Mouse (Mus musculus): ENCODE data around the gene Vat1l. TPM values are rescaled to one million over a fixed set of nuclear protein-coding genes. Genes with fewer than 3 reads are reported as not detected.

The Vat1l gene
- total and polyA plus RNA-seq, 3 experiments, result not detected

GRCm38 (mm10) chr8:114159666-114160065 lies 45.7 kb upstream of the Vat1l start:
- H3K27me3 ChIP-seq (ENCODE audit: control insufficient read depth in 1 of 2, insufficient read depth in 2 of 2, low read length in 2 of 2), result no peaks in the 10 kb centered on the region
- no peak overlapping the region for H3K4me3 ChIP-seq (ENCODE audit: control insufficient read depth in 1 of 2, insufficient read depth in 1 of 2, low read depth in 2 of 2, low read length in 2 of 2)
- TF ChIP-seq SMC3 (IDR thresholded peaks at IDR 0.05; ENCODE audit: low read depth, low read length) (no peak), TBP (IDR thresholded peaks at IDR 0.05; ENCODE audit: low read depth, low read length) (no peak), MYC (IDR thresholded peaks at IDR 0.05; ENCODE audit: low read depth, low read length) (no peak), UBTF (IDR thresholded peaks at IDR 0.05; ENCODE audit: borderline replicate concordance, insufficient read depth, low read depth, low read length) (no peak), TAL1 (IDR thresholded peaks at IDR 0.05; ENCODE audit: low read length) (no peak), NRF1 (IDR thresholded peaks at IDR 0.05; ENCODE audit: insufficient read depth, low read depth, low read length, poor library complexity, severe bottlenecking) (no peak), RCOR1 (IDR thresholded peaks at IDR 0.05; ENCODE audit: low read depth, low read length) (no peak), ZNF384 (IDR thresholded peaks at IDR 0.05; ENCODE audit: low read depth, low read length) (no peak), E2F4 (IDR thresholded peaks at IDR 0.05; ENCODE audit: borderline replicate concordance, low read depth, low read length) (no peak), CTCF (IDR thresholded peaks at IDR 0.05 in 2 of 3, conservative IDR thresholded peaks at IDR 0.05 in 1 of 3; ENCODE audit: control insufficient read depth in 1 of 3, insufficient read depth in 1 of 3, low read depth in 2 of 3, low read length in 3 of 3, poor library complexity in 1 of 3, severe bottlenecking in 1 of 3) (no peak), KAT2A (conservative IDR thresholded peaks at IDR 0.05; ENCODE audit: low read depth, low read length) (no peak), SIN3A (IDR thresholded peaks at IDR 0.05; ENCODE audit: low read length) (no peak), POLR2AphosphoS2 (IDR thresholded peaks at IDR 0.05; ENCODE audit: low read length) (no peak), ETS1 (IDR thresholded peaks at IDR 0.05; ENCODE audit: low read depth, low read length) (no peak), RAD21 (IDR thresholded peaks at IDR 0.05; ENCODE audit: low read depth, low read length) (no peak), ELF1 (IDR thresholded peaks at IDR 0.05; ENCODE audit: low read depth, low read length) (no peak), TCF12 (IDR thresholded peaks at IDR 0.05; ENCODE audit: low read depth, low read length) (no peak), GATA1 (IDR thresholded peaks at IDR 0.05; ENCODE audit: low read depth, low read length) (no peak), CHD2 (IDR thresholded peaks at IDR 0.05; ENCODE audit: low read length) (no peak), POLR2A (IDR thresholded peaks at IDR 0.05; ENCODE audit: control insufficient read depth in 1 of 2, insufficient read depth in 1 of 2, low read depth in 1 of 2, low read length in 2 of 2, poor library complexity in 1 of 2) (no peak)
- H3K79me2 ChIP-seq (ENCODE audit: control insufficient read depth, insufficient read depth, low read length, poor library complexity), result no peaks in the 10 kb centered on the region
- H3K4me1 ChIP-seq (ENCODE audit: control insufficient read depth in 1 of 2, insufficient read depth in 2 of 2, low read length in 2 of 2), result no peaks in the 10 kb centered on the region
- H3K9ac ChIP-seq (ENCODE audit: control insufficient read depth, low read depth, low read length, poor library complexity, severe bottlenecking), result no peak overlapping the region
- no peak for DNase-seq (ENCODE audit: low read depth, low spot score)
- no peaks in the 10 kb centered on the region for H3K9me3 ChIP-seq (replicated peaks; ENCODE audit: insufficient read depth, low read length)
- no peak overlapping the region for H3K27ac ChIP-seq (ENCODE audit: control insufficient read depth, low read depth, low read length)
- H3K36me3 ChIP-seq (ENCODE audit: control insufficient read depth in 1 of 2, insufficient read depth in 2 of 2, low read length in 2 of 2), result no peaks in the 10 kb centered on the region

GRCm38 (mm10) chr8:114163871-114164270 lies 41.5 kb upstream of the Vat1l start:
- no peak overlapping the region for H3K27ac ChIP-seq (ENCODE audit: control insufficient read depth, low read depth, low read length)
- H3K79me2 ChIP-seq (ENCODE audit: control insufficient read depth, insufficient read depth, low read length, poor library complexity), result no peaks in the 10 kb centered on the region
- no peaks in the 10 kb centered on the region for H3K36me3 ChIP-seq (ENCODE audit: control insufficient read depth in 1 of 2, insufficient read depth in 2 of 2, low read length in 2 of 2)
- no peaks in the 10 kb centered on the region for H3K4me1 ChIP-seq (ENCODE audit: control insufficient read depth in 1 of 2, insufficient read depth in 2 of 2, low read length in 2 of 2)
- H3K9ac ChIP-seq (ENCODE audit: control insufficient read depth, low read depth, low read length, poor library complexity, severe bottlenecking), result no peak overlapping the region
- H3K9me3 ChIP-seq (replicated peaks; ENCODE audit: insufficient read depth, low read length), result no peaks in the 10 kb centered on the region
- no peak overlapping the region for H3K4me3 ChIP-seq (ENCODE audit: control insufficient read depth in 1 of 2, insufficient read depth in 1 of 2, low read depth in 2 of 2, low read length in 2 of 2)
- TF ChIP-seq ZNF384 (IDR thresholded peaks at IDR 0.05; ENCODE audit: low read depth, low read length) (no peak), MEF2A (IDR thresholded peaks at IDR 0.05; ENCODE audit: extremely low read depth, insufficient replicate concordance, low read depth, low read length, poor library complexity, severe bottlenecking) (no peak), RAD21 (IDR thresholded peaks at IDR 0.05; ENCODE audit: low read depth, low read length) (no peak), MAZ (IDR thresholded peaks at IDR 0.05; ENCODE audit: low read depth, low read length) (no peak), USF2 (IDR thresholded peaks at IDR 0.05; ENCODE audit: borderline replicate concordance in 1 of 2, insufficient read depth in 1 of 2, low read depth in 1 of 2, low read length in 2 of 2) (no peak), TBP (IDR thresholded peaks at IDR 0.05; ENCODE audit: low read depth, low read length) (no peak), JUND (IDR thresholded peaks at IDR 0.05; ENCODE audit: low read depth, low read length) (no peak), HCFC1 (IDR thresholded peaks at IDR 0.05; ENCODE audit: low read depth, low read length) (no peak), NELFE (IDR thresholded peaks at IDR 0.05; ENCODE audit: low read depth, low read length) (no peak), CTCF (IDR thresholded peaks at IDR 0.05 in 2 of 3, conservative IDR thresholded peaks at IDR 0.05 in 1 of 3; ENCODE audit: control insufficient read depth in 1 of 3, insufficient read depth in 1 of 3, low read depth in 2 of 3, low read length in 3 of 3, poor library complexity in 1 of 3, severe bottlenecking in 1 of 3) (no peak), MAFK (IDR thresholded peaks at IDR 0.05; ENCODE audit: borderline replicate concordance, low read depth, low read length) (no peak), SMC3 (IDR thresholded peaks at IDR 0.05; ENCODE audit: low read depth, low read length) (no peak), NRF1 (IDR thresholded peaks at IDR 0.05; ENCODE audit: insufficient read depth, low read depth, low read length, poor library complexity, severe bottlenecking) (no peak), CHD2 (IDR thresholded peaks at IDR 0.05; ENCODE audit: low read length) (no peak), POLR2A (IDR thresholded peaks at IDR 0.05; ENCODE audit: control insufficient read depth in 1 of 2, insufficient read depth in 1 of 2, low read depth in 1 of 2, low read length in 2 of 2, poor library complexity in 1 of 2) (no peak)
- no peaks in the 10 kb centered on the region for H3K27me3 ChIP-seq (ENCODE audit: control insufficient read depth in 1 of 2, insufficient read depth in 2 of 2, low read length in 2 of 2)
- no peak for DNase-seq (ENCODE audit: low read depth, low spot score)
